Mouse (Mus musculus) hindbrain, embryonic 16.5 days (tissue): Measurements from ENCODE around the gene Tmem82. TPM values are rescaled to one million over a fixed set of nuclear protein-coding genes. Genes with fewer than 3 reads are reported as not detected.

ENCODE experiments used
- ATAC-seq: fragments of 200-750 bp; cut with Nextera tagmentation; 2 replicates; pipeline ENCODE4 v1.8.0; 2017; ENCODE audit warnings: moderate TSS enrichment, moderate library complexity
- H3K27ac ChIP-seq: fragments of 300-500 bp; sonication (generic); 2 replicates; pipeline ENCODE4 v1.5.1; 2014; ENCODE audit warnings: low read depth, mild to moderate bottlenecking, control low read depth, low read length, moderate library complexity
- H3K27me3 ChIP-seq: fragments of 300-500 bp; sonication (generic); replicated peaks from 2 replicates; pipeline ENCODE4 v1.6.1; 2014; ENCODE audit warnings: low read length; ENCODE audit not compliant: control insufficient read depth, insufficient read depth
- H3K36me3 ChIP-seq: fragments of 300-500 bp; sonication (generic); 2 replicates; pipeline ENCODE4 v1.6.1; 2014; ENCODE audit warnings: mild to moderate bottlenecking, low read length, moderate library complexity, mixed read lengths; ENCODE audit not compliant: control insufficient read depth, insufficient read depth
- H3K4me1 ChIP-seq: fragments of 300-500 bp; sonication (generic); 2 replicates; pipeline ENCODE4 v1.6.1; 2014; ENCODE audit warnings: low read depth, low read length; ENCODE audit not compliant: control insufficient read depth, insufficient read depth
- H3K4me2 ChIP-seq: fragments of 300-500 bp; sonication (generic); 2 replicates; pipeline ENCODE4 v1.6.1; 2014; ENCODE audit warnings: mild to moderate bottlenecking, low read length, control low read depth, moderate library complexity
- H3K4me3 ChIP-seq: fragments of 300-500 bp; sonication (generic); 2 replicates; pipeline ENCODE4 v1.5.1; 2014; ENCODE audit warnings: mild to moderate bottlenecking, low read length, control low read depth, moderate library complexity
- H3K9ac ChIP-seq: fragments of 300-500 bp; sonication (generic); 2 replicates; pipeline ENCODE4 v1.6.1; 2014; ENCODE audit warnings: low read depth, mild to moderate bottlenecking, control low read depth, low read length, moderate library complexity
- H3K9me3 ChIP-seq: fragments of 300-500 bp; sonication (generic); 2 replicates; pipeline ENCODE4 v1.6.1; 2014; ENCODE audit warnings: mild to moderate bottlenecking, low read length, moderate library complexity; ENCODE audit not compliant: control insufficient read depth
- WGBS: fragments of 180-500 bp; shearing (Covaris S2); extraction: QIAGEN DNeasy Blood & Tissue Kit; methylation state at CpG from one replicate; pipeline ENCODE4 v1.1.7; 2014; 5-methylcytosine and 5-hydroxymethylcytosine counted together
- polyA plus RNA-seq: library from polyadenylated mRNA; unstranded; fragments of >200 nt; fragmentation: Nextera tagmentation; extraction: Ambion mirVana; gene quantifications from 2 replicates; pipeline ENCODE4 v1.2.1, GENCODE M21; 2015

Gene Tmem82
- polyA plus RNA-seq: 0.34 and 0.45 TPM in 2 replicates

- no peak within 1 kb of the TSS for H3K9ac ChIP-seq
- WGBS: 30% methylated on average over 20 of the region's 20 CpGs
- 0 out of 2 replicates have a peak within 1 kb of the TSS, but pooled peaks have one; percentile 6 for H3K4me3 ChIP-seq
Measured at GRCm38 (mm10) chr4:141618565-141619243, at the start of gene Tmem82. Gene Tmem82 (minus strand): TSS chr4:141618633.

GRCm38 (mm10) chr4:141664799-141665198 lies 46.4 kb upstream of the Tmem82 start, which contains the start of gene Plekhm2:
Gene Plekhm2 (minus strand): TSS chr4:141664899.
- Histone ChIP-seq H3K9ac (peak within 1 kb of the TSS; percentile 93), H3K9me3 (no peaks in the 10 kb centered on the region), H3K27ac (peak within 1 kb of the TSS; percentile 89), H3K4me1 (peaks cover 13% of the 10 kb centered on the region), H3K36me3 (no peaks in the 10 kb centered on the region), H3K27me3 (no peaks in the 10 kb centered on the region), H3K4me3 (peak within 1 kb of the TSS; percentile 87), H3K4me2 (peak within 1 kb of the TSS; percentile 76)
- 72% methylated on average over 8 of the region's 8 CpGs for WGBS
- no peak for ATAC-seq

More at GRCm38 (mm10) chr4:141618565-141619243, at the start of gene Tmem82:
- Histone ChIP-seq H3K36me3 (no peaks in the 10 kb centered on the region), H3K4me2 (peak within 1 kb of the TSS; percentile 45), H3K4me1 (peaks cover 7% of the 10 kb centered on the region), H3K27me3 (peaks cover 6% of the 10 kb centered on the region; the same call in 1 of the 2 replicates), H3K9me3 (no peaks in the 10 kb centered on the region), H3K27ac (no peak within 1 kb of the TSS)
- ATAC-seq: no peak

- Histone ChIP-seq H3K4me3 (peak overlapping the region; percentile 87), H3K27ac (peak overlapping the region; percentile 89), H3K9ac (peak overlapping the region; percentile 93), H3K27me3 (no peaks in the 10 kb centered on the region), H3K9me3 (no peaks in the 10 kb centered on the region), H3K4me1 (peaks cover 13% of the 10 kb centered on the region), H3K4me2 (peak overlapping the region; percentile 76), H3K36me3 (no peaks in the 10 kb centered on the region)
- peak; percentile 85 for ATAC-seq
- under 1% methylated on average over 44 of the region's 60 CpGs for WGBS
Measured at GRCm38 (mm10) chr4:141664011-141664745, 45.7 kb upstream of the Tmem82 start.

- 0 out of 2 replicates have a peak, but pooled peaks have one; percentile 28 for ATAC-seq
- Histone ChIP-seq H3K4me2 (peak overlapping the region; percentile 76), H3K27ac (peak overlapping the region; percentile 89), H3K9ac (peak overlapping the region; percentile 93), H3K27me3 (no peaks in the 10 kb centered on the region), H3K4me3 (peak overlapping the region; percentile 87), H3K4me1 (peaks cover 13% of the 10 kb centered on the region), H3K9me3 (no peaks in the 10 kb centered on the region), H3K36me3 (no peaks in the 10 kb centered on the region)
- 6% methylated on average over 34 of the region's 47 CpGs for WGBS
Measured at GRCm38 (mm10) chr4:141663122-141663931, 44.9 kb upstream of the Tmem82 start.

GRCm38 (mm10) chr4:141660884-141661283 lies 42.5 kb upstream of the Tmem82 start:
- Histone ChIP-seq H3K9me3 (no peaks in the 10 kb centered on the region), H3K4me2 (no peak overlapping the region), H3K27ac (no peak overlapping the region), H3K36me3 (0 out of 2 replicates have a peak, but pooled peaks cover 5% of the 10 kb centered on the region), H3K4me1 (peaks cover 13% of the 10 kb centered on the region), H3K27me3 (no peaks in the 10 kb centered on the region), H3K9ac (no peak overlapping the region), H3K4me3 (no peak overlapping the region)
- 79% methylated on average over 11 of the region's 11 CpGs for WGBS
- no peak for ATAC-seq

- Histone ChIP-seq H3K4me3 (no peak overlapping the region), H3K27me3 (no peaks in the 10 kb centered on the region), H3K36me3 (0 out of 2 replicates have a peak, but pooled peaks cover 5% of the 10 kb centered on the region), H3K9ac (no peak overlapping the region), H3K4me2 (no peak overlapping the region), H3K27ac (no peak overlapping the region), H3K9me3 (no peaks in the 10 kb centered on the region), H3K4me1 (peaks cover 11% of the 10 kb centered on the region)
- WGBS: 67% methylated on average over 4 of the region's 4 CpGs
- no peak for ATAC-seq
Measured at GRCm38 (mm10) chr4:141659739-141660138, 41.3 kb upstream of the Tmem82 start.

- ATAC-seq: no peak
- Histone ChIP-seq H3K36me3 (0 out of 2 replicates have a peak, but pooled peaks cover 5% of the 10 kb centered on the region), H3K4me2 (no peak overlapping the region), H3K9ac (no peak overlapping the region), H3K27me3 (no peaks in the 10 kb centered on the region), H3K4me1 (peaks cover 7% of the 10 kb centered on the region), H3K27ac (no peak overlapping the region), H3K4me3 (no peak overlapping the region), H3K9me3 (no peaks in the 10 kb centered on the region)
- WGBS: 89% methylated on average over 6 of the region's 6 CpGs
Measured at GRCm38 (mm10) chr4:141658846-141659484, 40.5 kb upstream of the Tmem82 start.

- H3K27ac ChIP-seq: no peak overlapping the region
- H3K27me3 ChIP-seq: no peaks in the 10 kb centered on the region
- WGBS: 71% methylated on average over 8 of the region's 8 CpGs
- H3K4me1 ChIP-seq: no peaks in the 10 kb centered on the region; the same call in 1 of the 2 replicates
- no peak overlapping the region for H3K4me2 ChIP-seq
- no peak overlapping the region for H3K9ac ChIP-seq
- no peak for ATAC-seq
- peaks cover 9% of the 10 kb centered on the region; the same call in 1 of the 2 replicates for H3K36me3 ChIP-seq
- H3K9me3 ChIP-seq: no peaks in the 10 kb centered on the region
- no peak overlapping the region for H3K4me3 ChIP-seq
Measured at GRCm38 (mm10) chr4:141656932-141657331, 38.5 kb upstream of the Tmem82 start.
